Mouse (Mus musculus): ENCODE results near the gene Rnf150.

GRCm38 (mm10) chr8:83011286-83011685, 148.1 kb downstream of the Rnf150 start:
- TF ChIP-seq POLR2A (IDR thresholded peaks at IDR 0.05; ENCODE audit: borderline replicate concordance, control insufficient read depth, low read depth, low read length): no peak
- TF ChIP-seq CTCF (IDR thresholded peaks at IDR 0.05; ENCODE audit: control insufficient read depth, insufficient read depth, low read length): no peak
